Mouse (Mus musculus) retina, embryonic 14.5 days (tissue): ENCODE measurements around the gene Elmo1.

Experiments
- DNase-seq: peaks from one replicate; pipeline ENCODE4 v3.0.0-alpha.2; 2015; ENCODE audit warnings: low spot score

Gene Elmo1

DNA sequence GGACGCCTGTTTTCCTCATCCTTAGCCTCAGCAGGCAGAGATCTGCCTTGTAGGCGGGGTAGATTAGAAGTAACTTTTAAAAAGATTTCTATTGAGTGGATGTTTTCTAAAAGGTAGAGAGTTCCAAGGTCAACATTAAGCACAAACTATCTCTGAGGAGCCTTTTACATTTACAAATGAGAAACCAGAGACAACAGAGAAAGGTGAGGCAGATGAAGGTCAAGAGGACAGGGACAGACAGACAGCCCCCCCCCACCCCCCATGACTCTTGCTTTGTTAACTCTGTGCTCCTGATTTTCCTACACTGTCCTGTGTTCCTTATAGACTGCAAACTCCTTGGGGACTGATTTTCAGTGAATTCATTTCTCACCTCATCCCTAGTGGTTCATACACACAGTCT is 295.0 kb downstream of the Elmo1 start:
- DNase-seq = no peak

DNA sequence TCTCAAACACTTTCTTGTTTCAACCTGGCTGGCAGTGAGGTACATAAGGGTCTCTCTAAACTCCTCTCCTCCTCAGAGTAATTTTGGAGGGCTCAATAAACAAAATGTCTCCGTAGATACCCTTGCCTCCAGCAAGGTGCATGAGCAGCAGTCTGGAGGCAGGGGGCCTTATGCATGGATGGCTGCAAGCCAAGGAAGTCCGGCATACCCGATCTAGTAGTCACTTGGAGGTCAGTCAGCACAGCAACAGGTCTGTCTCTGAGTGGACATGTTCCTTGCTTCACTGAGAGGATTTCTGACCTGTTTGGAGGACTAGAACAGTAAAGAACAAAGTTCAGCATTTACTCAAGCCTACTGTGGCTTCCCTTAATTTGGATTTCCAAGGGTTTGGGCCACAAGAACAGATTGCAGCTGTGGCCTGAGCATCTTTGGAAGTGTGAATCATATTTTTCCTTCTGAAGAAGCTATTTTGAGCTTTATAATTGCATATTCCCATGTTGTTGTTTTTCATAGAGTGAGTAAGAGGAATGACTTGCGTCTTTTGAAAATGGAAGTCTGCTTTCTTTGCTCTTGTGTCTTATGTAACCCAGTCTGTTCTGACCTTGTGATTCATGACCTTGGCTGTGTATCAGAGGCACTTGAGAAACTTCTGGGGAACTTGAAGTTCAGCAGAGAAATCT is 296.2 kb downstream of the Elmo1 start:
- DNase-seq = no peak

DNA sequence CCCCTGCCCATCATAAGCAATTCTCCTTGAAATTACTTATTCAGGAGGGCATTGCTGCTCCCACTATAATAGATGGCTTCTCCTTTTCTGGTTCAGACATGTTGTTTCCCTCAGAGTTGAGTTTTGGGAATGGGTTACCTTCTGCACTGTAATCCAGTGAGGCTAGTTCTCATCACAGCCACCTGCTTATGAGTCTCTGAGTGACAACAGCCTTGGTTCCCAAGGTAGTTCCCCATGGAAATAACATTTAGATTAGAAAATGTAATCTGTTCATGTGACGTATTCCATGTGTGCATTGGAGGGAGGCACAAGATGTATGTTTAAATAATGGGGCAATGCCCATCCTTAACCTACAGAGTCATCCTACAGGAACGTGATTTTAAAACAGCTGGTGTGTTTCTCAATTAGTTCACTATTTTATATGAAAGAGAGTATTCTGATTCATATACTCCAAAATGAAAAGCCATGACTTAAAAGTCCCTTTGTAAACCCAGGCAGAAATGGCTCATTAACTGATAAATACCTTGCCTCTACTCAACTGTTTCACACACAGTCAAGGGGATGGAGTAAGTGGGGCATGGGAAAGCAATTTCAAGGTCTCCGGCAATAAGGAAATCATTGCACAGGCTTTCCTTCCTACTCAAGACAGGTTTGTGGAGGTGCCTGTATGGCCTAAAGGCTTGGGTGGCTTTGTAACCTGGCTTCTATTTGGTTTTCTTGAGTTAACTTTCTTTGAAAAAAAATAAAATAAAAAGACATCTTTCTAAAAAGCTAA is 302.6 kb downstream of the Elmo1 start:
- DNase-seq = no peak

DNA sequence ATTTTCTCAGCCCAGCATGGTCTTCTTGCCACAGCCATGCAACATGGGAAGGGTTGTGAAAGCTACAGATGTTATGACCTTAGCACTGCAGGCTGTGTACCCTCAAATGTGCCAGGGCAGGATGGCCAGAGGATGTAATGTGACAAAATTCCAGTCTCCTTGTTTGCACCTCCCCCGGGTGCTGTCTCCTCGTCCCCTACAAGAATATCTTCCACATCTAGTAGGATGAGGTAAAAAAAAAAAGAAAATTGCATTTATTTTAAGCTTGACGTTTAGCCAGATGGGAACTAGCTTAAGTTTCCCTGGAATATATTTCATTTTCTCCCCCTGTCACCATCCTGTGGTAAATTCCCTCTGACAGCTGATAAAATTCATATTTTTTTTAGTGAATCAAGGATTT is 307.3 kb downstream of the Elmo1 start:
- DNase-seq = no peak

DNA sequence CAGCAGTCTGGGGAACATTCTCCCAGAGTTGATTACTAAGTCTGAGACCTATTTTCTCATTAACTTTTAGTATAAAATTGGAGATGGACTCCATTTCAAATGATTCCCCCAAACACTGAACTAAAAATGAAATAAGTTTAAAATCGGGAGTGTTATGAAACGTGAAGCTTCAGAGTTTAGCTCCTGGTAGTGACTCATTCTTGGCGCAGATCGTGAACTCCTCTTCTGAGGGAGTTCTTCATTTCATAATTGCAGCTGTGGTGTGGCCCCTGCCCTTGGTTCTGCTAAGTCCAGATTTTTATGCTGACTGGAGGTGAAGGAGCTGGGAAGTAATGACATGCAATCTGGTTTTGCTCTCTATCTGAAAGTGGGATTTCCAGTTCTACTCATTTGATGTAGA is 307.9 kb downstream of the Elmo1 start:
- no peak for DNase-seq

DNA sequence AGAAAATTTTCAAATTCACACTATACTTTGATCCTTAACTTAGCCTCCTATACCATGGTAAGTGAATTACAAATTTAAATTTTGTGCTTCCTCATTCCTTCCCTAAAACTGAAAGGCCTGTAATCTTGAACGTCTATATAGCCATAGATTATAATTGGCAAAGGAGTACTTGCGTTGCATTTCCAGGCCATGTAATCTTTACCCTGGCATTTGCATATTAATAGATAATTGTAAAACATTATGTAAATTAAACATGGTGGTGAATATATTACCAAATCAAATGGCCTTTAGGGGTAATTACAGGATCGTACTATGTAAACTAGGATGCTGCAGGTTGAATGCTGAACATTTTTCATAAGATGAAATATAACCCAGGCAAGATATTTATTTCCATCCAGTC is 314.1 kb downstream of the Elmo1 start:
- no peak for DNase-seq

DNA sequence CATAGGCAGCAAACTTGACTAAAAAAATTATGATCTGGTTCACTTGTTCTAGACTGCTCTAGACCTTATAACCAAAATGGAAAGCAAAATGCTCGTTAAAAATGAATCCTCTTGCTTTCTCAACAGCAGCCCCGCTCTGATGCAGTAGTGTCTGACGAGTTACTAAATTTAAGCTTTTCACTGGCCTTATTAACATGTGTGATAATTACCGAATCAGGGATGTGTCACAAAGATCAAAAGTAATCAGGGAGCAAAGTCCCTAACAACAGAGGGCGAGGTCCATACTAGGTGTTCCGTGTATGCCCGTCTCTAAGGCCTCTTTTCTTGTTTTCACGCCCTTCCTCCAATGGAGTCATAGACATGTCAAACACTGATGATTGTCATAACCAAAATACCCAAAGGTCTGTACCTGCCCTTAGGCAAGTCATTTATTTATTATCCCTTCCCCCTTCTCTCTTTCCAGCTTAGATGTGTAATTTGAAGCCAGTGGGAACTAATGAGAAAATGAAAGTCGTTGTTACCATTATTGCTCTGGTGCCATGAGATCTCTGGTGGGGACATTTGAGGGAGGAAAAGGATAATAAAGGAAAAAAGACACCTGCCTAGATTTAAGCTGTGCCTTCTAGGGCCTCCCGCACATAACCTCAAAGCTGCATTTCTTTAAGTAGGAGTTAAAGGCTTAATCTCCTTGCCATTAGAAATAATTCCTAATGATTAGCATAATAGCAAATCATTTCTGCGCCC is 316.2 kb downstream of the Elmo1 start:
- no peak for DNase-seq

DNA sequence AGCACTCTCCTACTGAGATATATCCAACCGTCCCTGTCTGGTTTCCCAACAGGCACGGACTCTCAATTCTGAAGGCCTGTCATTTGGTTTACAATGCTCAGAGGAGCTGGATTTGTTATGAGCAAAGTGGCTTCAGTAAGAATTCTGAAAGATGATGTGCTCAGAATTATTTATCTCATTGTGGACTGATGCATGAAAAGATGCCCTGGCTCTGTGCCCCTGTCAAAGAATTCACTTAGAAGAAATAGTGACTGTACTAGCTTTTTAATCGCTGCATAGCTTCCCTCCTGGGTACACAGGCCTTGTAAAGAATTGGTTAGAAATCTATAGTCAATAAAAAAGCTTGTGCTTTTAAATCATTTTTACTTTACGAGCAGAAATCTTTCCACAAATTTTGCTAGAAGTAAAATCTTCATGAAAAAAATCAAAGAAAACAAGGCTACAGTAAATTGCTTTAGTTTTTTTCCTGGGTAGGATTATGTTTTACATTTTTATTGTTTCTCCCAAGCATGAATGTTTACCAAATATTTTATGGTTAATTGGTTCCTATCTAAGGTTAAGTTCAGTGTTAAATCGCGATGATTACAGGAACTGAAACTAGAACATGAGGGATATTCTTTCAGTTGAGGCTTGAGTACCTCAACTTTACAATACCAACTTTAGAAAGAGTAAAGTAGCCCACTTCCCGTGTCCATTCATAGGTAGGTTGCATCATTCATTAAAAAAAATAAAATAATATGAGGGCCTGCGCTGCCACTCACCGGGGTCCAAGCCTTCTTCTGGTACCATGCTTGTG is 320.1 kb downstream of the Elmo1 start:
- peak; percentile 12 for DNase-seq

DNA sequence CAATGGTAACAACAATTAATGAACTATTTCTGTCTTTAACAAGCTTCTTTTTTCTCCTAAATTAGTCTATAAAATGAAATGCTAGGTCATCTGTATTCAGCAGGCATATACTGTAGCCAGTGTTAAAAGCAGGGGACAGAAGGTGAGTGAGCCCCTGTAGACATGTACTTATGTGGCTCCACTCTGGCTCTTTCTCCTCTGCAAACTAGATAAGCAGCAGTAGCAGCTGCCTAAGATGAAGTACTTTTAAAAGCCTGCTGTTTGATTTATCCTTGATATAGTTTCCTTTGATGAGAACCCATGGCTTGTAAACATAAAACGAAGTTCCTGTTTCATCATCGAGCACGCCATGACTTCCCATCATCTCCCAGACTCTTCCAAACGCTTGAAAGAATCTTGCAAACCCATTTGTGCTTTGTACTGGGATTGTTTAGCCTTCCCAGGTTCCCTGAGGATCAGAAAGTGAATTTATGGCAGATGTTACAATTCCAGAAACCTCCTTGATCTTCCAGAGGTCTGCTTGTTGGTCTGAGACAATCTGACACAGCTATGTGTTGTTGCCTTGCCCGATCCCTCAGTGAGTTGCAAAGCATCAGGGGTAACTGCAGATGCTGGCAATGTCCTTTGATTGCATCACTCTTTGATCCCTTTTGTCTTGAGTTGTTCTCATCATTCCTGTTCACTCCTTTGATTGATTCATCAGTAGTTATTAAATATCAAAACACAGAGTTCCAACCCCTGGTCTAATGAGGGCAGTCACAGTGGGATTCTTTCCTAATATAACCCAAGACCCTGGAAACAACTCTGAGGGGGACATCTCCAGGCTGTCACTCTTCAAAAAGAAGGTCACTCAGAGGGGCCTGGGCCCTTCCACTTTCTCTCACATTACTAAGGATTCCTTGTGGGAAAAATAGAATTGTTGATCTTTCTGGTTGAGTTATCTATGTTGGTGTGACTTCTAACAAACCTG is 326.6 kb downstream of the Elmo1 start:
- peak; percentile 17 for DNase-seq

DNA sequence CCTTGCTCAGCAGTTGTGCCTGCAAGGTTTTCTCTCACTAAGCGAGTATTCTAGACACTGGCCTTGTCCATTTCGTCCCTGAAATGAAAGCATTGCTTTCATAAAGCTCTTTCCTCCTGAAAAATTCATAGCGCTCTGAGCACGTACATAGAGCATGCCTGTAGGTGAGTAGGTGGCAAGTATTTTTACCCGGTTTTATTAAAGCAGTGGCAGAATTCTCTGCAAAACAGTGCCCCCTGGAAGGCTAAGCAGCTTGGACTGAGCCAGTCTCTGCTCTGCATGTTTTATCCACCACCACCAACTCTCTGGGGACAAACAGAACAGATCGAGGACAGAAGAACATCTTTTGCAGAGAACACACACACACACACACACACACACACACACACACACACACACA is 340.6 kb downstream of the Elmo1 start:
- DNase-seq = peak; percentile 29

DNA sequence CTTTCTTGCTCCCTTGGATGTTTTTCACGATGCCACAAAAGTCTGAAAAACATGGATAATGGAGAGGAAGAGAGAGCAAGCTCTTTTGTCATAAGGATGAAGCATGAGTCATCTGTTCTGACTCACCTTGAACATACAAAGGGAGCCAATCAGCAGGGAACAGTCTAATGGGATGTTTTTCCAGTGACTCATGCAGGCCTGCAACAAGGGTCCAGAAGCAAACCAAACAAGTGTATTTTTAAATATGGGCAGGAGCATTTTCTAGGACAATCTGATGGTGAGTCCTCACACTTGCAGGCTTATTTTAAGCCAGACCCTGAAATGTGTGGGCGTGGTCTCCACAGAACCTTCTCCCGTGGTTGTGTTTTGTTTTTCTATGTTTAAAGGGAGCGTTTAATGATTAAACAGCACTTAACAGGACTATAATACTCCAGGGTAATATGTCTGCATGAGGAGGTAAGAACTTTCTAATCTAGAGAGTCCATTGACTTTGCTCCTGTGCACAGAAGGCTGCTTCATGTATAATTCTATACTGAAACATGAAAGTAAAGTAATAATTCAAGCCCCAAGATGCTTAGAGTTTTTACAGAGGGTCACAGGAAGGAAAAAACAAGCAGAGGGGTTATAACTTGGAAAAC is 342.9 kb downstream of the Elmo1 start:
- no peak for DNase-seq

DNA sequence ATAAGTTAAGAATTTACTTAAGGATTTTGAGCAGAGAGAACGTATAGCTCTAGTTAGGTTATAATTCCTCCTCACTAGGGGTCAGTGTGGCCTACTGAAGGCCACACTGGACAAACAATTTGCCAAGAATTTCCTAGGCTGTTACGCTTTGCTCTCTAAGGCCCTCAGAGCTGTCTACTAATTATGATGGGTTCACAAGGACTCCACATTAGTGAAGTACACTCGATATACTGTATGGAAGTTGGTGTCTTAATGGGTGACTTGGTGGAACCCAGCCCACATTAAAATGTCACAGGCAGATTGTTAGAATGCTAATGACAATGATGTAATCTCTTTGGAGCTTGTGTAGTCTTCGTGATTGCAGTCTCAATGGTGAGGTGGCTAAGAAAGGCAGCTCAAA is 343.7 kb downstream of the Elmo1 start:
- no peak for DNase-seq

DNA sequence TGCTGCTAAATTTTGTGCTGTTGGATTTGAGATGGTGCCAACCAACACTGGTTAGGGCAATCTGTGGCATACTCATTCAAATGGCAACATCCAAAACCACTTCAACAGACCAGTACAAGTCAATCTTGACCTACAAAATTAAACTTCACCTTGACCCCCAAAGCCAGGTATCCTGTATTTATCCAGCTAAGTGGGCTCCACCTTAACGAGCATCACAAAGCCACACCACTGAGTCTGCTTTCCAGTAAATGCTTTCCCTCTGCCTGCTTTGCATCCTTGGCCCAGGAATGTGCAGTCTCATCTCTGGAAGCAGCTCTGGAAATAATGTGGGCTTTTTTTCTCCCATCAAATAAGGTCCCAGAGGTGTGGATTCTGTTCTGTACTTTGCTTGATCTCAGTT is 349.1 kb downstream of the Elmo1 start:
- no peak for DNase-seq

DNA sequence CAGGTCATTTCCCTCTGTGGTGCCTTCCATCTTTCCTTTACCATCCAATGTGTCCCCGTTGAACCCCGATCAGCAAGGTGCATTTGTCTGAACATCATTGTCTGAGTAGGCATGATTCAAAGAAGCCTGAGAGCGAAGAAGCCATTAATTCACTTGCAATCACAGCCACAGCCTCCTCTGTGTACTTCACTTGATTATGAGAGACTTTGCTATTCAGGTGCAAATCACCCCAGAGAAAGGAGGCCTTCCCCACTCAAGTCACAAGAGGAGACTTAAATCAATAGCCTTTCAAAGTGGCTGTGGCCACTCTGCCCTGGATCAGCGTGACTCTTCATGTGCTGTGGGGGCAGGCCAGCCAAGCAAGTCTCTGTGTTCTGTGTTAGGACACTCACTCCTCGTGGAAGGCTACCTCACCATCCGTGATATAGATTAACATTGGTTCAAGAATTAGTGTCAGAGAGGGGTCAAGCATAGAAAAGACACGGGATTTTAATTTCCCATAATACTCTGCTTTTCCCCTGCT is 360.5 kb downstream of the Elmo1 start:
- no peak for DNase-seq

DNA sequence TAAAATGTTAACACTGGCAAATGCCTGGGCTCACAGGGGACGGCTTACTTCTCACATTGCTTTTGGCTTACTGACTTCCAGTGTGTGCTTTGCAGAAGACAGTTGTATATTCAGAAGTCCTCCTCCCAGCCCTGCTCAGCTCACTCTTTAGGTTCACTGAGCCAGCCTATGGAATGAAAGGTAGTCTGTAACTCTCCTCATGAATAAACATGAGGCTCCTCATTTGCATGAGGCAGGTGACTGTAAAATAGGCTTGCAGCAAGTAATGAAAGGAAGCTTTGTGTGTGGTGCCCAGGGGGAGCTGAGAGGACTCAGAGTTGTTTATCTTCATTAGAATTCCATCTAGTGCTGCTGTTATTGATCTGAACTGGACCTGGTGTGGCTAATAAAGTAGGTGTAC is 364.0 kb downstream of the Elmo1 start:
- DNase-seq = no peak

DNA sequence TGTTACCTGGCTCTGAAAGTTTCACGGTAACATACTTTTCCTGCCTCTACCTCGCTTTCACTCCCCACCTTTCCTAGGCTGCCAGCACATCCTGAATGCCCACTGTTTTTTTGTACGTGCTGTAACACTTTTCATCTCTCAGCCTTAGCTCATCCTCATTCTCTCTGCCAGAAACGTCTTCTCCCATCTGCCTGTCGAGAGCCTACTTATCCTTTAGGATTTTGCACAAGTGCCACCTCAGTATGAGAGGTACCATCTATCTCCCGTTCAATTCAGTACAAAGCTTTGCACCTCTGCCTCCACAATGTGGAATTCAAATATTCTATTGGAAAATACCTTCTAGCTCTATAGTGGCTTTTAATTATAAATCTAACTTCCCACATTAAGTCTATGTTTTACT is 369.7 kb downstream of the Elmo1 start:
- no peak for DNase-seq

DNA sequence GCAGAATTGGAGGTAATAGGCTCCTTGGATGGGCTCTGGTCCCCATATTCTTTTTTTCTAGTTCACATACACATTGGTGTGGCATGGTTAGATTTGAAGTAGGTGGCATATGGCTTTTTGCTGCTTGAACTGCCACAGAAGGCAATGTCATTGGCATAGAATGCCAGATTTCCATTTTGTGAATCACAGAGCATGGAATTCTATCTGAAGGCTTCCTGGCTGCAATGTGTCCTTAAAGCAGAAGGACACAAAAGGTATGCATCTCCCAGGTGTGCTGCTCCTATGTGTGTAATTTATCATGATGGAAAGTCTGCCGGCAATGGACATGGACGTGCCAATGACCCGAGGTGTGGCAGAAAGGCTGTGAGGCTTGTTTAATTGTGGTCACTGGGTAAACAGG is 371.2 kb downstream of the Elmo1 start:
- DNase-seq = no peak

DNA sequence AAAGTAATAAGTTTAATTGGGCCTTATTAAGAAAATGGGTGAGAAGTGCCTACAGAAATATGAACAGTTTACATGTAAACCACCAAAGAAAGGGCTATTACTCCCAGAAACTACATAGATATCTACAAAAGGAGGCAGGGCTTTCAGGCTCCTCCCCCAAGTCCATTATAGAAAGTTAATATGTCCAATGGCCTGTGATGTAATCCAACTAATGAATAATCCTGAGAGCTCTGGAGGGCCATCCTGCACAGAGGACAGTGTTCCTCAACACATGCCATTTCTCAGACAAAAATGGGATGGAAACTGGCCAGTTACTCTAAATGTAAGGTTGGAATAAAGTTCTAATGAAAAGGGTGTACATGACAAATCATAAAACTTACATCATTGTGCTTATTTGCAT is 373.8 kb downstream of the Elmo1 start:
- DNase-seq = peak; percentile 58

DNA sequence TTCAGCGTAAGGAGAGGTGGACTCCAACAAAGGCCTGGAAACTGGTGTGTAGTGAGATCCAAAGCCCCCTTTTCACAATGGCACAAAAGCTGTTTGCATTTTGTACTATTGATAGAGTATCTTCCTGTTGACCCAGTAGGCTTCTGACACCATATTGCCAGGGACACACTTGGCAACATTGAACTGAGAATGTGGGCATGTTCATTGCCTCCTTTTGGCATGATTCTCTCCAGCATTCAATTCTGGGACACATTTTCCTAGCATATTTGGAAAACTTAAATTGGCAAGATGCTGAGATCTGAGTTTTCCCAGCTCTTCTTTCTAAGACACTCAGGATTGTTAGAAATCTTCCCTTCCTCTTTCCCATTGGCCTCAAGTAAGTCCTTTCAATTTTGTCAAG is 377.0 kb downstream of the Elmo1 start:
- no peak for DNase-seq

DNA sequence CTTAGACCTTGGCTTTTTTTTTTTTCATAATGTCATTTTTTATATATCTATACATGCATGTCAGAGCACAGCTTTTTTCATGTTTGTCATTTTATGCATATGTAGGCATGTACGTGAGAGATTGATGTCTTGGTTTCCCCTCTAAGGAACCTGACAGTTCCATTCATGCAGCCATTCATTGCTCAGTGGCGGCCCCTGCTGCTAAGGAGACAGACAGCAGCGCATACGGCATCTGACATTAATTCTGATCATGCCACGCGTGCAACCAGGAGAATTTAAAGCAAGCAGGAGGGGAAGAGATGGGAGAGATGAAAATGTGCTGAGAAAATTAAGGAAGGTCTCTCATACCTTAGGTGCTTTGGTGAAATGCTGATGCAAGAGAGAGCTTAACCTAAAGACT is 381.3 kb downstream of the Elmo1 start:
- peak; percentile 78 for DNase-seq
